Mouse (Mus musculus) kidney, postnatal 14 days (tissue): ENCODE results near the gene Tmem266.
A peak's percentile ranks its signal among the peaks of the same experiment; 100 is the strongest.

Experiments used
- DNase-seq: peaks from one replicate; pipeline ENCODE4 v3.0.0; 2022; ENCODE audit warnings: mixed read lengths

Gene Tmem266

DNA sequence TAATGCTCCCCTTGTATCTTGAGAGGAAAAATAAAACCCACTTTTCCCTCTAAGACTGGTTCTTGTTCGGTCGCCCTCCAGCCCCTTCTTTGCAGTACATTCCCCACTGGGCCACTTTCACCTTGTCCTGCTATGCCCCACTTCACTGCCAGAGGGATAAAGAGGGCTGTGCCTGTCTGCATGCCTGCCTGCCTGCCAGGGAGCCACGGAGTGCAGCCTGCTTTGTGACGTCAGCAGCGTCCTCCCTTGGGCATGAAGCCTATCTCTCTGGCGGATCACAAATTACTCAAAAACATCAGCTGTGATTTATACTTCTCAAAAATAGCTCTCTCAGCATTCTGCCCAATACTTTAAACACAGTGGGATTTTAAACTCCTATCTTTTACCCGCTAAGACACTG lies 6.2 kb downstream of the Tmem266 start:
- peak; percentile 30 for DNase-seq

DNA sequence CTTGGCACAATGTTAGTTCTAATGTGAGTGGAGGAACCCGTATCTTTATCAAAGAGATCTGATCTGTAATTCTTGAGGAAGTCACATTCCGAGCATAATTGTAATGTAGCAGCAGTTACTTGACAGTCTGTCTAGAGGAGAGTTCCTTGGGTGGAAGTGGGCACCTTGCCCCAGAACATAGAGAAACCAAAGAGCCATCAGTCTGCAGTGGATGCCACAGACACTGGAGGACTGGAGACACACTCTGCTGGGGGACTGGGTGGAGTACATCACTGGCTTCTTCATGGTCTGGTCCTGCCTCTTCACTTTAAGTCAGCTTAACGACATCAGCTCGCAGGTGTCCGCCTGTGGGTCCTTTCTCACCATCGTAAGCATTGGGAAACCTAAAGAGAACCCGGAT lies 17.5 kb downstream of the Tmem266 start:
- DNase-seq, result no peak

GRCm38 (mm10) chr9:55345332-55345731 lies 18.6 kb downstream of the Tmem266 start:
- no peak for DNase-seq

DNA sequence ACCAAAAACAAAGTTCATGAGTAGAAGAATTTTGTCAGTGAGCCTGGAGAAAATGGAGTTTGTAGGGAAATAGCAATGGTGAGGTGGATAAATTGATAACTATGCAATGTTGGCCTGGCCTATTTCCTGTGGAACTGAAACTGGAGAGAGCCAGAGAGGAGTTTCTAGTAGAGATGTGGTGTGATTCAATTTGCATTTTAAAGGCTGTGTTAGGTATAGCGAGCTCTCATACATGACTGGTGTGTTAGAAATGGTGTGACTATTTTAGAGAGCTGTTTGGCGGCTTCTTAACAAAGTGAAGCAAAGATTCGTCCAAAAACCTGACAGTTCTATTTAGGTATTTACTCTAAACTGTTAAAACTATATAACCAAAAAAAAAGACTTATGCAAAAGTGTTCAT lies 22.0 kb downstream of the Tmem266 start:
- DNase-seq, result no peak

DNA sequence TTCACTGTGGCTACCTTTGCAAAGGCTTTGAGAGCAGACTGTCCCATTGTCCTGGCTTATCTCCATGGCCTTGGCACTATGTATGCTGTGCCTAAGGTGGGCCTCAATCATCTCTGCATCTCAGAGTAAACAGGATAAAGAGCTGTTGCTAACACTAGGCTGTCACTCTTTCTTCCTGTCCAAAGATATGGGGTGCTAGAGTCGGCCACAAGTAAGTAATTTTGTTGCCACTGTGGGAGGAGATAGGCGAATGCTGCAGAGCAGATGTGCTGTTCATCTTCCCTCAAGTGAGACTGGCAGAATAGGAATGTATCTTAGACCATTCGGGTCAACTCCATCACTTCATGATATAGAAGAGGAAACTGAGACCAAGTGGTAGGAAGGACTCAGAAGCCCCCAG lies 28.0 kb downstream of the Tmem266 start:
- DNase-seq, result no peak

DNA sequence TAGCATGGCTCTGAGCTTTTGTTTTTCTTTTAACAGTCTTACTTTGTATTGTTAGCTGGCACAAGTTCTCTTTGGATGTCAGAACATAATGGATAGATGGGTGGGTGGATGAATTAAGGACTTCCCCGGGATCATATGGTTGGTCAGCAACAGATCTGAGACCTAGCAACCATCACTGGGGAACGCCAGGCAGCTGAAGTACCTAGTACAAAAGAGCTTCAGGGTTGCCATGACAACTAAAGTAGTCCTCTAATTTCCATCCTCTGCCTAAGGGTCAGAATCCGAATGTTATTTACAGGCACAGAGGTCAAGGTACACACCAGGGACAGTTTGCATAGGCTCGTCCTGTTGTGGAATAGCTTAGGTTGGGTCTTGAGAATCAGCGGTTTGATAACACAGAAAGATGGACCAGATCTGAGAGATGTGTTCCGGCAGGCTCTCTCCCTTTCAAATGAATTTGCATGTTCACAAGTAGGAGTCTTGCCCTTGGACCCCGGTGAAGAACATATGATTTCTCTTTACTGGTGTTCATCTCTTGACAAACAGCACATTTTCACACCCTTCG lies 28.6 kb downstream of the Tmem266 start:
- DNase-seq, result no peak

DNA sequence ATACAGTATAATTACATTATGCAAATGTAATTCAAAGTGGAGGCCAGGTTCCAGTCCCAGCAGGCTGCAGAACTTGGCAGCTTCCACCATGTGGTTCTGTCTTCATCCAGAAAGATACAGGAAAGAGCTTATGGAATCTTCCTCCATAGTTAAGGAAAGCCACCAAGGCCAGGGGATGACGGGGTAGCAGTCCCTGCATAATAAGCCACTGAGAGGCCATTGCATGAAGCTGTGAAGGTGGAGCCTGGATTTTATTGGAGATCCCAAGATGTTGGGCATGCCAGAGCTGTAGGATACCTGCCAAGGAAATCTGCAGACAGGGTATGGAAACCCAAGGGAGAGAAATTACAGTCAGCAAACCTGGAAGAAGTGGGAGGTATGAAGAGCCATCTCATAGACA lies 30.5 kb downstream of the Tmem266 start:
- no peak for DNase-seq

GRCm38 (mm10) chr9:55360372-55360771 lies 33.7 kb downstream of the Tmem266 start:
- no peak for DNase-seq

DNA sequence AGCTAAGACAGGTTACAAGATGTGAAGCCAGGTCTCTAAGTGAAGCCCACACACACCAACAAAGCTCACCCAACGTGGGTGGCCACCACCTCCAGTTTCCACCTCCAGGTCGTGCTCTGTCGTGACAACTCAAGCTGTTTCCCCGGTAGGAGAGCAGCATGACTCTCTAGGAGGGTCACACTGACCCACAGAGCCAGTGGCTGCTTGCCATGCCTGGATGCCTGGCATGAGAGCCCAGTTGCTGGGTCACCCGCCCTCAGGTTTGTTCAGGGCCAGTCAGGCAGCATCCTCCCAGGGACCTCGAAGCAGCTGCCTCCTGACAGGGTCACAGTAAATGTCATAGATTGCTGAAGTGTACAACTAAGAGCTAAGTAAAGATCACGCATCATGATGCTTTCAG lies 34.1 kb downstream of the Tmem266 start:
- DNase-seq, result no peak

DNA sequence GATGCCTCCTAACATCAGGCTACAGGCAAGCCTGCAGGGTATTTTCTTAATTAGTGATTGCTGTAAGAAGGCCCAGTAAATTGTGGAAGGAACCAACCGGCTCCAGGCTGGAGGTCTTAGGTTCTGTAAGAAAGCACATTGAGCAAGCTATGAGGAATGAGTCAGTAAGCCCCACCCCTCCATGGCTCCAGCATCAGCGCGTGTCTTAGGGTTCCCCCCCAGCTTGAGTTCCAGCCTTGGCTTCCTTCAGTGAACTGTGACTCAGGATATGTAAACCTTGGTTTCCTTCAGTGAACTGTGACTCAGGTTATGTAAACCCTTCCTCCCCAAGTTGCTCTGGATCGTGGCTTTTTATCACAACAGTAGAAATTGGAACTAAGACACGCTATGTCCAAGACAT lies 35.3 kb downstream of the Tmem266 start:
- DNase-seq, result no peak

DNA sequence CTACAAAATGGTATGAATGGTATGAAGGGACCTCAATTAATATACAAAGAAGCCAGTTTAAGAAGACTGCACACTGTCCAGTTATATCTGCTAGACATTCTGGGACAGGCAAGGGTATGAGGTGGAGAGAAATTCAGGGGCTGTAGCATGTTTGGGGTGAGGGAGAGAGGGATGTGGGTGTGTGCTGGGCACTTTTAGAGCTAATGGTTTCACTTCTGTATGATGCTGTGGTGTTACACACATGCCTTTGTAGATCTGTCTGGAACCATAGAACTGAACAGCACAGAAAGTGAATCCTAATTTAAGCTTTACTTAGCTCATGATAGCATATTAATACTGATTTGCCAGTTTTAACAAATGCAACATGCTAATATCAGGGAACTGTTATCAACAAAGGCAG lies 37.0 kb downstream of the Tmem266 start:
- DNase-seq, result no peak

DNA sequence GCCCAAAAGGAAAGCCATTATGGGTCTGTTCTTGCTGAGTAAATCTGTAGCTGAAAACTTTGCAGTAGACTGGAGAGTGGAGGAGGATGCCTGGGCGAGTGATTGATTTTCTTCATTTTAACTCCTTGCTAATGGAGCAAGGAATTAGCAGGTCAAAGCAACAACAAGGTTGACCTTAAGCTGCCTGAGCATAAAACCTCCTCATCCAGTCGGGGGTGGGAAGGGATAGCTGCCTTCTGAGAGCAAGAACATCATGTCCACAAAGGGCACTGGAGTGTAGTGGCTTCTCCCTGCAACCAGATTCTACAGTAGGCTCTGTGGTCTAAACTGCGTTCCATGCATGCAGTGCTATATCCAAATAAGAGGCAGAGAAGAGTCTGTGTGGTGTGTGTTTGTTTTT lies 41.3 kb downstream of the Tmem266 start:
- no peak for DNase-seq

GRCm38 (mm10) chr9:55371908-55372307 lies 45.2 kb downstream of the Tmem266 start:
- no peak for DNase-seq

DNA sequence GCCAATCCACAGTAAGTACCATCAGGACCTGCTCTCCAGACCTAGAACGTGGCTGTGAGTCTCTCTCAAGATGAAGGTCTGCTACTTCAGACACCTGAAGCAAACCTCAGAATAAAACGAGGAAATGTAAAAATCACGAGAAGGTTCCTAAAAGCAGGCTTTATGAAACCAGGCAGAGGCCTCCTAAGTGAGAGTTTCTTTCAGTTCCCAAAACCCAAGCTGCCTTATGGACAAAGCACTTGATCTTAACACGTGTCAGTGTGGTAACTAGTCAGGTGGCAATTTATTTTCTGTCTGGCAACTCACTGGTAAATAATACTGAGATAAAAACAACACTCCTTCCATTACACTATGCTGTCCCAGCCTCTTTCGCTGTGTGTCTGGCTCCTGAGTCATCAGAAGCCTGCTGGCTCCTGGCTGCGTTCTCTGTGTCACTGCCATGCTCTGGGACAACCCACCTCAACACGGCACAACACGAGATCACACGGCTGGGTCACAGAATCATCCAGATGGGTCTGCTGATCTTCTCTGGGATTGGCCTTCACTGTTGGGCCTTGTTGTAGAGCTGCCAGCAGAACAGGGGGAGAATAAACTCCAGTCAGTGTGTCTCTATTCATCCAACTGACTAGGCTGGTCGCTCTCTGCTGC lies 51.0 kb downstream of the Tmem266 start:
- DNase-seq, result no peak

GRCm38 (mm10) chr9:55381456-55381855 lies 54.7 kb downstream of the Tmem266 start:
- DNase-seq, result no peak

DNA sequence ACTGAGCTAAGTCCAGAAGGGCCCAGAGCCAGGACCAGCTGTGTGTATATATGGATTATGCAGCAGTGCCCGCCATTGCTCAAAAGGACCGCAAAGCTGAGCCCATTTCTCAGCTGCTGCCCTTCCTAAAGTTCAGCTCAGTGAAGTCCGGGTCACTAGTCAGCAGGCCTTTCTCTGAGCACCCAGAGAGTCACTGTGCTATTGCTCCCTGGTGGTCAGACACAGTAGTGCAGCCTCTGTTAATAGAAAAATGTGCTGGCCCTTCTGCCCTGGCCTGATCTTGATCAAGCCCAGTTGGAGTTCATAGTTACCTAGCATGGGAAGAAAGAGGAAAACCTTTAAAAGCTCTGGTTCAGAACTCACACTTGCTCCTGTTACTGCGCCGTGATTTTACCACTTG lies 55.7 kb downstream of the Tmem266 start:
- DNase-seq, result peak; percentile 45

DNA sequence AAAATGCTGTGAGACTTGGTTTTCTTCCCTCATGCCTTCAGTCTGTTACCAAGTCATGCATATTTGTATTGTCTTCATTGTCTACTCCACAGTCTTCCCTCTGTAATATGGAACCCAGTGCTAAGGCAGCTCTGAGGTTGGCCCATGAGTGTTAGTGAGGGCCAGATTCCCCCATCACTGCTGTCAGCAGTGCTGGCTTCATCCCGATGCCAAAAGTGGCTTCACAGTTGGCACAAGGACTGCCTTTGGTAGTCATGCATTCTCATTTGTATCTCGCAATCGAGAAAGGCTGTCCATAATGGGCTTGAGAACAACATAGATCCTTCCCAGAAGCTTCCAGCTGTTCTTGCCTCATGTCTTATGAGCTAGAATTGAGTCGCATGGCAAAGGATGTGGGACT lies 59.4 kb downstream of the Tmem266 start:
- no peak for DNase-seq

DNA sequence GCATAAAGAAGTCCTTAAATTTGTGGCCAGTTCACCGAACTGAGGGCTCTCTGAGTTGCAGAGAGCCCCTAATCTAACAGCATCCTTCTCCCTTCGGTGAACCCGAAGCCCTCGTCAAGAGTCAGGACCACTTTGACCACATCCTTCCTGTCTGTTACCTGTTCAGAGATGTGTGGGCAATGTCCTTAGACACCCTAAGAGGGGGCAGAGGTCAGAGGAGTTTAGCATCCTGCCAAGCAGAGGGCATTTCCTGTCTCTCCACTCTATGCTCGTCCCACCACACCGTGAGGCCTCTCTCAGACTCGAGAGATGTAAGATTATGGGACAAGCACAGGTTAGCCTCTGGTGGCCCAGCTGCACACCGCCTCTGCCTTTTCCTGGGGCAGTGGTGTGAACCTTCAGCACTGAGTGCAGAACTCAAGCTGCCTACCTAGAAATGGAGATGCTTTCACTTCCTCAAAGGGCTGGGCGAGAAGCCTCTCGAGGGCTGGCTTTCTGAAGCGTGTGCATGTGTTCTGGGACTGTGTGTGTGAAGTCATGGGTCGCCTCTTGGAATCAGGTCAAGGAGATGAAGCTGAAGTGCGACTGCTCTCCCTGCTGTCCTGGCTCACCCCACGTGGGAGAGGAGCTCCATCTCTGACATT lies 61.3 kb downstream of the Tmem266 start:
- no peak for DNase-seq

GRCm38 (mm10) chr9:55391909-55392658 lies 65.4 kb downstream of the Tmem266 start:
- peak; percentile 75 for DNase-seq

GRCm38 (mm10) chr9:55395650-55396049 lies 68.9 kb downstream of the Tmem266 start:
- no peak for DNase-seq

DNA sequence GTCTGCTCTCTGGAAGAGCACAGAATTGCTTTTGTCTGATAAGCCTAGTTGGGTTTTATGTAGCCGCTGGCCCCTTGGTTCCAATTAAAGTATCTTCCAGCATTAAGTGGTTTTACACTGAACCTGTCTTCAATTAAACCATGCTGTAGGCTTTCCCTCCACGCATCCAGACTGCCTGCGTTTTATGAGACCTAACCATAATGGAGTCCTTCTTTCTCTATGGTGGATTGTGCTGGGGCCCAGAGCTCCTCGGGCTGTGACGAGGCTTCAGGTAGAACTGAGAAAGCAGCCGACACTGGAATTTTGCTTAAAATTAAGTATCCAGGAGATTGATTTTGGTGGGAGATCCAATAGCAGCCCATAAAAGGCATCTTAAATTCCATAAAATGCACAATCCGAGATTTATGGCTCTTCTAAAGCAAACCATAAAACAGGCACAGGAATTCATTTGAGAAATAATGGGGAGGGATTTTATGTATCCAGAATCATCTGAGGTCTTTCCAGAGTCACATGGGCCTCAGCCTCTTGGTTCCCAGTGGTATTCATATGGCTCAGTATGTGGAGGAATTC lies 72.4 kb downstream of the Tmem266 start:
- DNase-seq, result no peak

GRCm38 (mm10) chr9:55402276-55402675 lies 75.6 kb downstream of the Tmem266 start:
- DNase-seq, result no peak

- no peak for DNase-seq
Observed at GRCm38 (mm10) chr9:55404256-55404655, 77.5 kb downstream of the Tmem266 start.
